Mouse (Mus musculus) heart, embryonic 16.5 days (tissue): ENCODE data around the gene Olfr686. TPM values are rescaled to one million over a fixed set of nuclear protein-coding genes. Genes with fewer than 3 reads are reported as not detected.

Source experiments
- ATAC-seq: fragments of 200-750 bp; cut with Nextera tagmentation; replicated peaks from 2 replicates; pipeline ENCODE4 v1.8.0; 2017; ENCODE audit warnings: moderate number of reproducible peaks; ENCODE audit not compliant: insufficient read depth, low FRiP score; ENCODE audit errors: extremely low read depth
- H3K27ac ChIP-seq: fragments of 300-500 bp; sonication (generic); 2 replicates; pipeline ENCODE4 v1.5.1; 2014; ENCODE audit warnings: mild to moderate bottlenecking, low read length, control low read depth, moderate library complexity
- H3K27me3 ChIP-seq: fragments of 300-500 bp; sonication (generic); 2 replicates; pipeline ENCODE4 v1.6.1; 2014; ENCODE audit warnings: low read length, mixed read lengths; ENCODE audit not compliant: control insufficient read depth, insufficient read depth
- H3K36me3 ChIP-seq: fragments of 300-500 bp; sonication (generic); 2 replicates; pipeline ENCODE4 v1.6.1; 2014; ENCODE audit not compliant: control insufficient read depth, insufficient read depth
- H3K4me1 ChIP-seq: fragments of 300-500 bp; sonication (generic); 2 replicates; pipeline ENCODE4 v1.6.1; 2014; ENCODE audit warnings: low read length, mixed read lengths; ENCODE audit not compliant: control insufficient read depth, insufficient read depth
- H3K4me2 ChIP-seq: fragments of 300-500 bp; sonication (generic); 2 replicates; pipeline ENCODE4 v1.6.1; 2014; ENCODE audit warnings: low read depth, mild to moderate bottlenecking, control low read depth, low read length
- H3K4me3 ChIP-seq: fragments of 300-500 bp; sonication (generic); 2 replicates; pipeline ENCODE4 v1.5.1; 2014; ENCODE audit warnings: mild to moderate bottlenecking, control low read depth, low read length
- H3K9ac ChIP-seq: fragments of 300-500 bp; sonication (generic); 2 replicates; pipeline ENCODE4 v1.6.1; 2014; ENCODE audit warnings: low read length, control low read depth
- H3K9me3 ChIP-seq: fragments of 300-500 bp; sonication (generic); replicated peaks from 2 replicates; pipeline ENCODE4 v1.6.1; 2016; ENCODE audit warnings: low read length; ENCODE audit not compliant: control insufficient read depth
- WGBS: fragments of 180-500 bp; shearing (Covaris S2); extraction: QIAGEN DNeasy Blood & Tissue Kit; methylation state at CpG from one replicate; pipeline ENCODE4 v1.1.7; 2014; 5-methylcytosine and 5-hydroxymethylcytosine counted together
- polyA plus RNA-seq: library from polyadenylated mRNA; unstranded; fragments of >200 nt; fragmentation: Nextera tagmentation; extraction: Ambion mirVana; gene quantifications from 2 replicates; pipeline ENCODE4 v1.2.1, GENCODE M21; 2015

Gene Olfr686
- not detected in 2 replicates for polyA plus RNA-seq

GRCm38 (mm10) chr7:105207385-105207784, at the start of gene Olfr686:
TSS of gene Olfr686 (minus strand) at chr7:105207485.
- Histone ChIP-seq H3K36me3 (no peaks in the 10 kb centered on the region), H3K27ac (no peak within 1 kb of the TSS), H3K4me2 (no peak within 1 kb of the TSS), H3K9ac (no peak within 1 kb of the TSS), H3K4me3 (no peak within 1 kb of the TSS), H3K27me3 (no peaks in the 10 kb centered on the region), H3K4me1 (no peaks in the 10 kb centered on the region), H3K9me3 (no peaks in the 10 kb centered on the region)
- ATAC-seq = no peak

GRCm38 (mm10) chr7:105256656-105257055, 49.4 kb upstream of the Olfr686 start:
- Histone ChIP-seq H3K9ac (no peak overlapping the region), H3K36me3 (no peaks in the 10 kb centered on the region), H3K4me2 (no peak overlapping the region), H3K27ac (no peak overlapping the region), H3K4me1 (no peaks in the 10 kb centered on the region), H3K9me3 (no peaks in the 10 kb centered on the region), H3K4me3 (no peak overlapping the region), H3K27me3 (no peaks in the 10 kb centered on the region)
- no peak for ATAC-seq
- 61% methylated on average over 5 of the region's 5 CpGs for WGBS

DNA sequence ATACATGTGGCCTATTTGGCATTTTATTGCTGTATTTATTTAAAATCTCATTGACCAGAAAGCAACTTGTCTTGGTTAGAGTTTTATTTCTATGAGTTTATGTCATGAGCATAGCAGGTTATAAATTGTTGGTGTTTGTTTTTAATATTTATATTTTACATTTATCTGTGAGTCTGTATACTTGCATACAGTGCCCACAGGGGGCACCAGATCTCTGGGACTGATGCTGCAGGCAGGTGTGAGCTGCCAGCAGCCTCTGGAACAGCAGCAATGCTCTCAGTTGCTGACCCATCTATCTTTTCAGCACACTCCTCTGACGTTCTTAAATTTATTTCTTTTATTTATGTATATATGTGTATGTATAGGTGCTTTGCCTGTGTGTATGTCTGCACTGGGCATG, 40.9 kb upstream of the Olfr686 start:
- H3K9ac ChIP-seq = no peak overlapping the region
- no peaks in the 10 kb centered on the region for H3K27me3 ChIP-seq
- no peaks in the 10 kb centered on the region for H3K4me1 ChIP-seq
- ATAC-seq = no peak
- H3K36me3 ChIP-seq = no peaks in the 10 kb centered on the region
- H3K9me3 ChIP-seq = no peaks in the 10 kb centered on the region
- H3K27ac ChIP-seq = no peak overlapping the region
- WGBS = 42% methylated on average over 1 of the region's 1 CpGs
- no peak overlapping the region for H3K4me2 ChIP-seq
- no peak overlapping the region for H3K4me3 ChIP-seq

- Histone ChIP-seq H3K9me3 (no peaks in the 10 kb centered on the region), H3K36me3 (no peaks in the 10 kb centered on the region), H3K27ac (no peak overlapping the region), H3K4me3 (no peak overlapping the region), H3K9ac (no peak overlapping the region), H3K4me1 (no peaks in the 10 kb centered on the region), H3K27me3 (no peaks in the 10 kb centered on the region), H3K4me2 (no peak overlapping the region)
- WGBS = 77% methylated on average over 3 of the region's 3 CpGs
- ATAC-seq = no peak
Measured at GRCm38 (mm10) chr7:105247671-105248070, 40.4 kb upstream of the Olfr686 start.

GRCm38 (mm10) chr7:105229386-105229785, 22.1 kb upstream of the Olfr686 start:
- Histone ChIP-seq H3K36me3 (no peaks in the 10 kb centered on the region), H3K27ac (no peak overlapping the region), H3K4me2 (no peak overlapping the region), H3K9ac (no peak overlapping the region), H3K27me3 (no peaks in the 10 kb centered on the region), H3K4me1 (no peaks in the 10 kb centered on the region), H3K4me3 (no peak overlapping the region), H3K9me3 (no peaks in the 10 kb centered on the region)
- ATAC-seq = no peak
- WGBS = 57% methylated on average over 2 of the region's 2 CpGs

GRCm38 (mm10) chr7:105228138-105228537, 20.9 kb upstream of the Olfr686 start:
- no peak overlapping the region for H3K9ac ChIP-seq
- H3K36me3 ChIP-seq = no peaks in the 10 kb centered on the region
- no peaks in the 10 kb centered on the region for H3K9me3 ChIP-seq
- H3K27ac ChIP-seq = peak overlapping the region; percentile 43
- peak; percentile 85 for ATAC-seq
- 65% methylated on average over 1 of the region's 1 CpGs for WGBS
- no peak overlapping the region for H3K4me2 ChIP-seq
- H3K27me3 ChIP-seq = no peaks in the 10 kb centered on the region
- no peak overlapping the region for H3K4me3 ChIP-seq
- no peaks in the 10 kb centered on the region for H3K4me1 ChIP-seq

DNA sequence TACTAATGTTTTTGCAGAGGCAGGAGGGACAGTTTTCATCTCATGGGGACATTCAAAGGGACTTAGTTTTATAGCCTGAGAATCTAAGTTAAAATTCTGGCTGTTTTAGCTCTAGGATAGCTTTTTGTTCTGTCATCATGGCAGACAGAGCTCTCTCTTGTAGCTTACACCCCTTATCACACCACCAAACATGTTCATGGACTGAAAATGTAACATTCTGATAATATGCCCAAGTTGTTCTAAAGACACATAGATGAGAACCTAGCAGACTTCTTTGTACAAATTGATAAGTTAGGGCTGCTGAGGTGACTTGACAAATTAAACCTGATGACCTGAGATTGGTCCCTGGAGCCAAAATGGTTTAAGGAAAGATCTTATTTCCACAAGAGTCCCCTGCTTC, 19.4 kb upstream of the Olfr686 start:
- Histone ChIP-seq H3K4me1 (no peaks in the 10 kb centered on the region), H3K4me3 (no peak overlapping the region), H3K27me3 (no peaks in the 10 kb centered on the region), H3K9ac (no peak overlapping the region), H3K36me3 (no peaks in the 10 kb centered on the region), H3K9me3 (no peaks in the 10 kb centered on the region), H3K4me2 (no peak overlapping the region), H3K27ac (no peak overlapping the region)
- ATAC-seq = no peak

DNA sequence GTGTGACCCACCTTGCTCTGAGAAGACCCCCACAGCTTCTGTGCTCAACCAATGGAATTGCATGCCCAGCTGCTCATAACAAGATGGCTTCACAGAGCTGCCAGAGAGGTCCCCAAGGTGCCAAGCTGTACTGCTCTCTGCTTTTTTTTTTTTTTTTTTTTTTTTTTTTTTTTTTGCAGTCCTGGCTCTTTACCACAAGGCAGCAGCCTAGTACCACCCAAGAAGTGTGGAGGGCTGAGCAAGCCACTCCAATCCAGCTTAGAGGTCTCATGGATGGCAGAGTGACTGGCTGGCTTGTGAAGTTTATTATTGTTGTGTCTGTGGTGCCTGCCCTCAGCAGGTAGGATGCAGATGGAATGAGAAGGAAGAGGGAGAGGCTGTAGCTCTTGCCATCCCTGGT, 18.8 kb upstream of the Olfr686 start:
- no peaks in the 10 kb centered on the region for H3K4me1 ChIP-seq
- no peaks in the 10 kb centered on the region for H3K36me3 ChIP-seq
- H3K4me2 ChIP-seq = no peak overlapping the region
- no peak for ATAC-seq
- no peaks in the 10 kb centered on the region for H3K27me3 ChIP-seq
- no peak overlapping the region for H3K4me3 ChIP-seq
- H3K27ac ChIP-seq = no peak overlapping the region
- no peaks in the 10 kb centered on the region for H3K9me3 ChIP-seq
- H3K9ac ChIP-seq = no peak overlapping the region

DNA sequence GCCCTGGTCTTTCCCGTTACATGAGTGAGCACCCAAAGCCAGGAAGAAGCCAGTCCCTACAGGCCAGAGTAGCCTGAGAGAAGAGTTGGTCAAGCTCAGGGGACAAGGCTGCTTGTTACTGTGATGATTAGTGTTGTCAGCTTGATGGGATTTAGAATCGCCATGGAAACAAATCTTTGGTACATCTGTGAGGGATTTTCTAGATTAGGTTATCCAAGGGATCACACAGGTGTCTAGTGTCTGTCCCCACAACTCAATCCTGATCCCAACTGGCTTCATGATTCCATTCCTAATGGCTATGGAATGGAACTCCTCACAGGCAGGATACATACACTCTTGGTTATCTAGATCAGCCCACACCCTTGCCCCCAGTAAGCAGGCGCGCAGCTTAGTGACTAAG, 11.0 kb upstream of the Olfr686 start:
- H3K36me3 ChIP-seq = no peaks in the 10 kb centered on the region
- H3K4me2 ChIP-seq = no peak overlapping the region
- no peaks in the 10 kb centered on the region for H3K27me3 ChIP-seq
- no peaks in the 10 kb centered on the region for H3K4me1 ChIP-seq
- no peak overlapping the region for H3K27ac ChIP-seq
- no peaks in the 10 kb centered on the region for H3K9me3 ChIP-seq
- no peak overlapping the region for H3K9ac ChIP-seq
- H3K4me3 ChIP-seq = no peak overlapping the region
- whole genome bisulfite sequencing = 64% methylated on average over 4 of the region's 4 CpGs
- ATAC-seq = no peak

DNA sequence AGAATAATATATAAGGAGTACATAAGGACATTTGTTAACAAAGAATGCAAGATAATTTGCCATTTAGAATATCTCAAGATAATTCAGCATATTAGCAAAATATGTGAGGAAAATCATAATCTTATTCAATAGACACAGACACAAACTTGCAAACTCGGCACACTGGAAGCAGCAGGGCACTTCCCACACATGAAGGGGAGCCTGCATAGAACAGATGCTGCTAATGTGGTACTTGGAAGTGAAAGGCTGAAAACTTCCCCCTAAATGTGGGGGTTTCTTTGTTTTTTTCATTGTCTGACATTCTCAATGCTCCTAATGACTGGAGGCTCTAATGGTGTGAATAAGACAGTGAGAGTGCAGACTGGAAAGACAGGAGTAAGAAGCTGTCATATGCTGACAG, 7.5 kb upstream of the Olfr686 start:
- no peak overlapping the region for H3K4me2 ChIP-seq
- H3K9ac ChIP-seq = no peak overlapping the region
- no peak overlapping the region for H3K4me3 ChIP-seq
- no peaks in the 10 kb centered on the region for H3K27me3 ChIP-seq
- H3K27ac ChIP-seq = no peak overlapping the region
- no peaks in the 10 kb centered on the region for H3K36me3 ChIP-seq
- no peak for ATAC-seq
- H3K4me1 ChIP-seq = no peaks in the 10 kb centered on the region
- H3K9me3 ChIP-seq = no peaks in the 10 kb centered on the region
- WGBS = 37% methylated on average over 1 of the region's 1 CpGs
